Mouse (Mus musculus) lung, postnatal 36 days (tissue): ENCODE results near the gene Gm45062.

Experiments used
- DNase-seq: peaks from one replicate; pipeline ENCODE4 v3.0.0; 2022; ENCODE audit warnings: mixed read lengths

The Gm45062 gene

DNA sequence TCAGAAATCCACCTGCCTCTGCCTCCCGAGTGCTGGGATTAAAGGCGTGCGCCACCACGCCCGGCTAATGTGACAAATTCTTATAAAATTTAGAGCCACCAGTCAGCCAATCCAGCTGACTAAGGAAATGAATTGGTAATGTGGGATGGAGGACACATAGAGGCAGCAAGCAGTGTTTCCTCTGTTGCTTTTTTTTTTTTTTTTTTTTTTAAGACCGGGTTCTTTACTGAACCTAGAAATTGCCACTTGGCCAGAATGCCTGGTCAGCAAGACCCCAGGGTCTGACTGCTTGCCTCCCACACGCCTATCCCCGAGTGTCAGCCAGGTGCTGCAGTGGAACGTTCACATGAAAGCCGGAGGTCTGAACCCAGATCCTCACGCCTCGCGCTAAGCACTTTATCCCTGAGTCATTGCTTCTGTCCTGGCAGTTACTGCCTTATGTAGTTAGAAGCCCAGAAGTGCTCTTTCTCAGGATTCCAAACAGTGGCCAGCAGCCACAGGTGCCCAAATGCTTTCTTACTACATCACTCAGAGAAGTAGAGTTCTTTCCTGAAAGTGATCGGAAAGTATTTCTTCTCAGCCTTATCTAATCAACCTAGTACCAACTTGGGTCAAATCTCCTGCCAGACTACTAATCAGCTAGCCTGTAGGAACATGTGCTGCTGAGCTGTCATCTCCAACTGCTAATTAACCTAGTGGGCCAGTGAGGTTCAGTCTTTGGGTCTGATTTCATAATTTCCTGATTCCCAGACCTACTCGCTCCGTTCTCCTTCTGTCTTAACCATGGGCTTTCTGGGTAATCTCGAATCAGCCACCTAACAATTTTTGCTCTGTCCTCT lies 225.4 kb downstream of the Gm45062 start:
- no peak for DNase-seq

GRCm38 (mm10) chr6:8485414-8486175 lies 226.3 kb downstream of the Gm45062 start:
- DNase-seq, result peak; percentile 57

GRCm38 (mm10) chr6:8486391-8487043 lies 227.3 kb downstream of the Gm45062 start:
- DNase-seq, result no peak

DNA sequence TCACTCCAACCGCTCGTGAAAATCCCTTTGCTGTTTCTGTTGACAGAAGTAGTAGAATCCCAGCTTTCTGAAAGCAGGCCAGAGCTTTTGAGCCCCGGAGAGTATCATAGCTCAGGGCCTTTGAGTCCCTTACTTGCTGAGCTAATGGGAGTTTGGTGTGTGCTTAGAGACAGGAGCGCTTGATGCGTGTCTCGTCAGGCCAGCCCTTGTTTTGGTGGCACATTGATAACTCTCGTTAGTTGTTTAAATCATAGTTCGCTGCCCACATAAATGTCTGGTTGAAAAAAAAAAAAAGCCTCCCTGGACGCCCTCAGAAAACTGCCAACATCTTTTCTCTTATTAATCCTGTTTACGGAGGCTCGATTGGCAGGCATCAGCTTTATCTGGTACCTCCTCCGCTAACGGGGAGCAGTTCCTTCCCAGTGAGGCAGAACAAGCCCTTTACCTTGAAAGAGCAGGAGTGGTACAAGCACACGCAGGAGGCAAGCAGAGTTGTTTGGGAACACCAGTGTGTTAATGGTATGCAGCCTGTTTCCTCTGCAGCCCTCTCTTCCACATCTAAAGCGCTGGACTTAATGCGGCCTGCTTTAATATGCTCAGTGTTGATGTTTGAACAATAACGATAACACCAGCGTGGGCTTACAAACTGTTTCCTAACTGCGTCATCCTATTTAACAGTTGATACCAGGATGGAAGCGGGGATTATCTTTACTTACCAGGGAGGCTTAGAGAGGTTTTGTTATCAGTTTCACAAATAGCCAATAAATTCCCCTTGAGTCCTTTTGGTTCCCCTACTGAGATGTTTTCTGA lies 228.0 kb downstream of the Gm45062 start:
- DNase-seq, result no peak

DNA sequence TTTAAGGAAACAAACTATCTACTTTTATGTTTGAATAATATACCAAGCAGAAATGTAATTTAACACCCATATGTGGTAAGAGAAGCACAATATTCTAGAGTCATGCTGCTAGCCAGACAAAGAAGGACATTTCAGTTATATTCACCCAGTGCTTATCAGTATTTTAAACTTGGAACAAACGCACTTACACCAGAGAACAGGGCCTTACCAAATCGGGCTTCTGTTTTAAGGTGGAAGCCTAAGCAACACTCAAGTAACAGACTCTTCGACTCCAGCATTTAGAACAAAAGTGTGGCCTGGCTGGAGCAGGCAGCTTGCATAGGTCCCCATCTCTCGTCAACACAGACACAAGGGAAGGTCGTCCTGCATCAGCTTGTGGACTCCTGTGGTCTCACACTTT lies 229.0 kb downstream of the Gm45062 start:
- DNase-seq, result no peak

DNA sequence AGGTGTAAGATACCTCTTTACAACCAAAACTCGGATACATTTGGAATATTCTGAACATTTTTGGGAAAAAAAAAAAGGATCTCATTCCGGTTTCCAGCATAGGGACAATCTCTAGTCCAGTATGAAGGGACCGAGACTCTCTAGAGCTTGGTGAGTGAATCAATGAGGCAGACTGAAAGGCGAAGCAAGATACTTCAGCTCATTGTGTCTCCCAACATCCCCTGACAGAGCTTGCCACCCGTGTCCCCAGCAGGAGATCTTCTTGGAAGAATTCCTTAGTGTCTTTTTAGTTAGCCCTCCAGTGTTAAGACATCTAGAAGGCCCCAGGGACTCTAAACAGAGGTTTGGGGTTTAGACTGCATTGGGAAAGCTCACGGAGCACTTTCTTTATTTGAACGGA lies 230.0 kb downstream of the Gm45062 start:
- no peak for DNase-seq

DNA sequence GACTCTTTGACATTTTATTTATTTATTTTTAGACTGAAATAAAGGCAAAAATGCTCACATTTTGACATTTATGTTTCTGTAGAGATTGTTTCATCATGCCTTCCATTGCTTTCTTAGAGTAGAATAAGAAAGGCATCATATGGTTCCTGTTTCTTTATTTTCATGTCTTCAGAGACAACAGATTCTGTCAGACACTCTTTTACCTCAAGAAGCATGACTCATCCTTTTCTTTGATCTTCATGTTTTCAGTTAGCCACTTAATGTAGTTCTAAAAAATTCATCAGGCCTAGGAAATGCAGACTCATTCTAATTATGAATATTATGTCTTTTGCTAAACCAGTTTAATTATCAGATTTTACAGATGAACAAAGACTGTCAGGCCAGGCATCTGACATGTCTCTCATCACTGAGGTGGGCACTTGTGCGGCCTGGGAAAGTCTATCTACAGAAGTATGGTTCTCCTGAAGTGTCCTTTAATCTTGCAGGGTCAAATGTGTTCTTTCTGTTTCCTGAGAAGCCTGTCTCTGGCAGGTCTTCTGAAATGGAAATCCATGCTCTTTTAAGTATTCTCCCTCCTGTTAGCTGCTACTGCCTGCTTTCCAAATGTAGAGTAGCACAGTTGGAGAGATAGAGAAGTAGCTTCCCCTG lies 230.8 kb downstream of the Gm45062 start:
- DNase-seq, result no peak

DNA sequence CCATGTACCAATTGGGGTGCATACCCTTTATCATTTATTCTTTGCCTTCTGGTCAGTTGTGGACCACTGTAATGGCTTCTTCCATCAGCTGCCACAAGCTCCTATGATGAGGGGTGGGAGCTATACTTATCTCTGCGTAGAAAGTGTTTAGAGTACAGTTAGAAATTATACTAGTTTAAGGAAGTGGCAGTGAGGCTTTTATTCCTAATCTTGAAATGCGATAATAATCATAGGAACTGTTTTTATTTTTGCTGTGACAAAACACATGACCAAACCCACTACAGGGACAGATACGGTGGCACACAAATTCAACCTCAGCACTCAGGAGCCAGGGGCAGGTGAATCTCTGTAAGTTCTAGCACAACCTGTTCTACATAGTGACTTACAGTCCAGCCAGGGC lies 233.0 kb downstream of the Gm45062 start:
- DNase-seq, result no peak

DNA sequence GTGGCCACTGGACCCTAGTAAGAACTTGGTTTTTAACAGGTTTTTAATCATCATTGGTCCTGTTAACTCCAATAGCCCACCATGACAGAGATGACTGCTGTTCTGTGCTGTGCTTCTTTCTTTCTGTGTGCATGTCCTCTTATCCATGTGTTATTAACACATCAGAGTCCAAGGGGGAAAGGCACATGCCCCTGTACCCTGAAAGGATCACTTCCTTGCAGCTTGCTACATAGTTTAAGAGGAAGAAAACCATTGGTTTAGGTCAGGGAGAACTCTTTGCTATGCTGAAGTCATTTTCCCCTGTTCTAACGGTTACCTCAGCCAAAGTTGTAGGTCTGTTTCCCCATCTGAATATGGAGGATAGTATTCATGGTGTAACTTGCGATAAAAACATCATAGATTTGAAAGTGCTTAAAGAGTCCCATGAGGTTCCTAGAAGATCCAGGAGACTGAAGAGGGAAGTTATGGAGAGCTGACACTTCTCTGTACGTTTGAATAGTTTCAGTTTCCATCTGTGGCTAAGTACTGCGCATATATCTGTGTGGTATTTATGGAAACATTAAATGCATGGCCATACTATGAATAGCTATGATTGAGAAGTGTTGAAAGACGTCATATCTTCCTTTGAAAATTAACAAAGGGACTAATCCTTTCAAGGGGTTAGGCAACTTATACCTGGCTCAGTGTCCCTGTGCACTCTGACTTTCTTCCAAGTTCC lies 236.0 kb downstream of the Gm45062 start:
- no peak for DNase-seq

DNA sequence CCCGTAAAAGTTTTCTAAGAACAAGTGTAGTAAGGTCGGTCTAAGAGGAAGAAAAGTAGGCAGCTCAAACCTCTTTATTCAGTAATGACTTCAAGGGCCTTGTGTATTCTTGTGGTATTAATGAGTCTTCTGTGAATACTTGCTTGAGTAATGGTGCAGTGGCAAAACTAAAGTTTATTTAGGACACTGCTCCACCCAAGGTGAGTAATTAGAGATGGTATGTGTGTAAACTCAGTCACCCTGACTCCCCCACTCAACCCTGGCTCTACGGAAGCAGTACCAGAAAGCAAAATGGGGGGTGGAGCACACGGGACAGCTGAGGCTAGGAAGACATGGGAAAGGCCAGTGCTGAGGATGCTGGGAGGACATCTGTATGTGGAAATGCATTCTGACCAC lies 236.6 kb downstream of the Gm45062 start:
- no peak for DNase-seq

GRCm38 (mm10) chr6:8497234-8497867 lies 238.1 kb downstream of the Gm45062 start:
- DNase-seq, result no peak

DNA sequence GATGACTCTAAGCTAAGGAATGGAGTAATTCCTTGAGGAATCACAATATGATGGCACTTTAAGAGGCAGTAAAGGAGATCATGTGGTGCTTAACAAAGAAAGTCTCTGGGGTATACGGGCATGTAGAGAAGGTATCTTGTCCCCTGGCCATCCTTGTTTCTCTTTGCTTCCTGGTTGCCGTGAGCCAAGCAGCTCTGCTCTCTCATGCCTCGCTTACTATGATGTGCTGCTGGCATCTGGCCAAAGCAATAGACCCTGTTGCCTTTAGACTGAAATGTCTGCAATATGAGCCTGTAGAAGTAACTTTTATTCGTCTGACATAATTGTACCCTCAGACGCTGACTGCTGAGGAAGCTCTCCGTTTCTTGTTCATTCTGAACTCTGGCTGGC lies 238.6 kb downstream of the Gm45062 start:
- DNase-seq, result no peak

GRCm38 (mm10) chr6:8498961-8499360 lies 239.7 kb downstream of the Gm45062 start:
- no peak for DNase-seq

- DNase-seq, result no peak
These were observed 244.7 kb downstream of the Gm45062 start for GRCm38 (mm10) chr6:8503953-8504352.

DNA sequence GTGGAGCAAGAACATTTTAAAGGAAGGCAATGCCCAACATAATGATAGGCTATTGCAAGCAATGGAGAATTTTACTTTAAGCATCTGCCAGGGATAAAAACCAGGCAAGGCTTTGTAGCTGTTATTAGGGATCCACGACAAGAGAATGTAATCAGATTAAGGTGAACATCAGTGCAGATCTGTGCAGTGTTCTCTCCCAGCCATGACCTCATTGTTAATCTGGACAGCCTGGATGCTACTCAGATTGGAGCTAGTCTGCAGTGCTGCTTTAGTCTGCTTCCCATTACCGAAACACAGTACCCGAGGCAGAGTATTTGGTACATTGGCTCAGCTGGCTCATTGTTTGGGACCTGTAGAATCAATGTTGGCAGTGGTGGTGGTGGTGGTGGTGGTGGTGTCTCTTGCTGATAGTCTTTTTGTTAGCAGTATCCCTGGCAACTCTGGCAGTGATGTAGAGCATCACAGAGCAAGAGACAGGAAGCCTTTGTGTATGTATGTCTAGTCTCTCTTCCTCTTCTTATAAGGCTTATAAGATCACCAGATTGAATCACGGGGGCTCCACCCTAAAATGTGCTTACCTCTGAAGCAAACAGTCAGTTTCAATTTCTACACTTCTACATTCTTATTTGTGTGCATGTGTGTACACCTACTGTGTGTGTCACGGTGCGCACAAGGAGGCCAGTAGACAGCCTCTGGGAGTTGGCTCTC lies 245.4 kb downstream of the Gm45062 start:
- peak; percentile 79 for DNase-seq

DNA sequence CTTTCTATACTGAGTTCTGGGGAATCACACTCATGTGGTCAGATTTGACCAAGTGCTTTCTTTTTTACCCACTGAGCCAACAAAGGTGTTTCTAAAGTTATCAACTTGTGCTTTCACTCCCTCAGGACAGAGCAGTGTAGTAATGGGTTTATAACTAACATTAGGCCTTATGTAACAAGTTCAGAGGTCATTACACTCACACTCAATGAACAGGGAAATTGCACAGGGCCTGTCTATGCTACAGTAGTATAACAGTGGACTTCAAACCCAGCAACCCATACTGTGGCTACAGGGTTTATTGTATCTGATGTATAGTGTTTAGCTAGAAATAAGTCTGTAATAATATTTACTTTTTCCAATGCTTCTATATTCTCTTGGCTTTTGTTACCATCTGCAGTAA lies 247.4 kb downstream of the Gm45062 start:
- DNase-seq, result no peak

DNA sequence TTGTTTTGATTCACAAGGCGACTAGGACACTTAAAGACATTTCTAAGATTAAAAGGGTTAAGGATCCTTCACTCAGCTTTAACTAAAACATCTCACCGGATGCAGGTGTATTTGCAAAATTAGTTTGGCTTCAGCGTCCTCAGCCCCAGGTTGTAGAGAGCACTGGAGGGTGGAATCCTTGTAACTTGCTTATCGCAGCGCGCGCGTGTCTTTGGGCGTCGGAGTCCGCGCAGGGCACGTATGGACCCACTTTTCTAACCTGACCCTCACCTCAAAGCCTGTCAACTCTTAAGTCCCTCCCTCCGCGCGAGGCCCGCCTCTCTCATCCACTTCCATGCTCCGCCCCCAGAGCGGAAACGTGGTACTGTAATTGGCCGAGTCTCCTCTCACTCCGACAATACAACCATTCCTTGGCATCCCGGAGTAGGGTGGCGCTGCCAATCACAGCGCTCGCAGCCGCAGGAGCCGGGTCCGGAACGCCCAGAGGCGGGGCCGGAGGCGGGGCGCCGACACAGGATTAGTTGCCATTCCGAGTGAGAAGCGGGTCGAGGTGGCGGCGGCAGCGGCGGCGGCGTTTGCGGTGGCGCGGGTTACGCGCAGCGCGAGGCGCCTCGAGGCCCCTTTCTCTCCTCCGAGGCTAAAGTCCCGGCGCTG lies 249.8 kb downstream of the Gm45062 start:
- peak; percentile 100 for DNase-seq

GRCm38 (mm10) chr6:8509551-8509950 lies 250.3 kb downstream of the Gm45062 start, which contains the start of gene Glcci1:
Gene Glcci1 (plus strand): TSS chr6:8509600.
- peak; percentile 66 for DNase-seq

DNA sequence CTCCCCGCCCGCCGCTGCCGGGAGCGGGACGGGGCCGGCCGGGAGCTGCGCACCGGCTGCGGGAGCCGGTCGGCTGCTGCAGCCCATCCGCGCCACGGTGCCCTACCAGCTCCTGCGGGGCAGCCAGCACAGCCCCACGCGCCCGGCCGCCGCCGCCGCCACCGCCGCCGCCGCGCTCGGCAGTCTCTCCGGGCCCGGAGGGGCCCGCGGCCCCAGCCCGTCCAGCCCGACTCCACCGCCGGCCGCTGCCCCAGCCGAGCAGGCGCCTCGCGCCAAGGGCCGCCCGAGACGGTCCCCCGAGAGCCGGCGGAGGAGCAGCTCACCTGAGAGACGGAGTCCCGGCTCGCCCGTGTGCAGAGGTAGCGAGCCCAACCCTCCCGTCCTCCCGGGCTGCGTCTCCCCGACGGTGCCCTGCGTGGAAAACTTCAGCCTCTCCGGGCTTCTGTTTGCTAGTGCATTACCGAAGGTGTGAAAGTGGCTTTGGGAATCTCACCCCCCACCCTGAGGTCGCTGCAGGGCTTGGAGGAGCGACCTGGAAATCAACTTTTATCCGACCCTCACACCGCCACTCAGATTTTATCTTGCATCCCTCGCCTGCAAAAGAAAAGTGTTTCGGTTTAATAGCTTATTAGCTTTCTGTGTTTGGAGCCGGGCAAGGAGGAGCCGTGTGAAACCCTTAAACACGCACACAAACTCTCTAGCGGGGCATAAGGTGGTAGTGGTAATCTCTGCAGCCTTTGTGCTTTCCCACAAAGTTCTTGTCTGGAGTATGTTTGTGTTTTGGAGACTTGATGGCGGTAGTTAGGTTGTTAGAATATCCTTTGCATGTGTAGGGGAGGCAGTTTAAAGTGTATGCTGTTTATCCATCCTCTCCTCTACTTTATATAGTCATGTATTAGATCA lies 251.0 kb downstream of the Gm45062 start:
- DNase-seq, result no peak
